Mouse (Mus musculus) C2C12 (cell line): ENCODE data around the gene Ercc4. TPM values are rescaled to one million over a fixed set of nuclear protein-coding genes. Genes with fewer than 3 reads are reported as not detected.

Experiments
- H3K27me3 ChIP-seq: one replicate; pipeline ENCODE4 v1.6.1; 2011; ENCODE audit not compliant: control insufficient read depth, insufficient read depth, insufficient read length
- H3K36me3 ChIP-seq: one replicate; pipeline ENCODE4 v1.6.1; 2011; ENCODE audit not compliant: control insufficient read depth, insufficient read depth
- H3K4me3 ChIP-seq: one replicate; pipeline ENCODE4 v1.5.1; 2011; ENCODE audit warnings: mild to moderate bottlenecking, control low read depth; ENCODE audit not compliant: poor library complexity, insufficient read depth, severe bottlenecking
- H3K79me2 ChIP-seq: one replicate; pipeline ENCODE4 v1.6.1; 2011; ENCODE audit not compliant: control insufficient read depth, insufficient read depth
- H3K79me3 ChIP-seq: one replicate; pipeline ENCODE4 v1.6.1; 2011; ENCODE audit warnings: low read depth, control low read depth
- H3ac ChIP-seq: one replicate; pipeline ENCODE3; 2011; ENCODE audit warnings: low read depth; ENCODE audit not compliant: control insufficient read depth, insufficient read length
- CEBPB ChIP-seq: IDR thresholded peaks from one replicate; pipeline ENCODE4 v1.6.1; 2011; ENCODE audit warnings: low read depth, mild to moderate bottlenecking, control low read depth, moderate library complexity
- CTCF ChIP-seq: IDR thresholded peaks from one replicate; pipeline ENCODE4 v1.5.1; 2011; ENCODE audit not compliant: control insufficient read depth, insufficient read depth, insufficient read length
- FOSL1 ChIP-seq: IDR thresholded peaks from one replicate; pipeline ENCODE4 v1.8.0; 2011; ENCODE audit warnings: mild to moderate bottlenecking, low read length; ENCODE audit not compliant: poor library complexity, insufficient read depth, severe bottlenecking
- MAX ChIP-seq: IDR thresholded peaks from one replicate; pipeline ENCODE4 v1.6.1; 2011; ENCODE audit warnings: mild to moderate bottlenecking, control low read depth
- MYOD1 ChIP-seq: IDR thresholded peaks from one replicate; pipeline ENCODE4 v1.6.1; 2011; ENCODE audit warnings: low read depth; ENCODE audit not compliant: control insufficient read depth, insufficient read length
- MYOG ChIP-seq: IDR thresholded peaks from one replicate; pipeline ENCODE4 v1.6.1; 2011; ENCODE audit not compliant: control insufficient read depth, insufficient read length; ENCODE audit errors: extremely low read depth
- USF1 ChIP-seq: IDR thresholded peaks from one replicate; pipeline ENCODE4 v1.6.1; 2011; ENCODE audit warnings: low read depth, mild to moderate bottlenecking, control low read depth, moderate library complexity
- polyA plus RNA-seq: library from polyadenylated mRNA; unstranded; fragments of >200 nt; fragmentation: generic; extraction: Trizol; gene quantifications from one replicate; pipeline ENCODE4 v1.2.1, GENCODE M21; 2012; ENCODE audit warnings: missing spikeins

Gene Ercc4
- polyA plus RNA-seq, 1 experiment: 6.6 TPM

GRCm38 (mm10) chr16:13193663-13194071, 84.2 kb downstream of the Ercc4 start:
- TF ChIP-seq FOSL1 (no peak), USF1 (no peak), MAX (no peak), MYOD1 (no peak), CEBPB (no peak), MYOG (no peak), CTCF (no peak)
- Histone ChIP-seq H3K36me3 (no peaks in the 10 kb centered on the region), H3K79me2 (no peaks in the 10 kb centered on the region), H3K4me3 (no peak overlapping the region), H3ac (no peak overlapping the region), H3K79me3 (no peaks in the 10 kb centered on the region), H3K27me3 (no peaks in the 10 kb centered on the region)

GRCm38 (mm10) chr16:13194882-13195281, 85.4 kb downstream of the Ercc4 start:
- TF ChIP-seq FOSL1 (no peak), CEBPB (no peak), MYOD1 (no peak)
- H3ac ChIP-seq: no peak overlapping the region
- no peaks in the 10 kb centered on the region for H3K79me2 ChIP-seq
- H3K36me3 ChIP-seq: no peaks in the 10 kb centered on the region
- H3K4me3 ChIP-seq: no peak overlapping the region
- H3K27me3 ChIP-seq: no peaks in the 10 kb centered on the region
- no peaks in the 10 kb centered on the region for H3K79me3 ChIP-seq

- TF ChIP-seq USF1 (no peak), FOSL1 (no peak), CTCF (no peak), MYOD1 (no peak), MAX (no peak), MYOG (no peak), CEBPB (no peak)
- Histone ChIP-seq H3K79me2 (no peaks in the 10 kb centered on the region), H3K4me3 (no peak overlapping the region), H3K36me3 (no peaks in the 10 kb centered on the region), H3K27me3 (no peaks in the 10 kb centered on the region), H3K79me3 (no peaks in the 10 kb centered on the region), H3ac (no peak overlapping the region)
Measured at GRCm38 (mm10) chr16:13196626-13197025, 87.1 kb downstream of the Ercc4 start.

GRCm38 (mm10) chr16:13197293-13197692, 87.8 kb downstream of the Ercc4 start:
- Histone ChIP-seq H3K36me3 (no peaks in the 10 kb centered on the region), H3ac (no peak overlapping the region), H3K79me3 (no peaks in the 10 kb centered on the region), H3K27me3 (no peaks in the 10 kb centered on the region), H3K4me3 (no peak overlapping the region), H3K79me2 (no peaks in the 10 kb centered on the region)
- TF ChIP-seq FOSL1: no peak
- no peak for TF ChIP-seq USF1
- TF ChIP-seq MYOD1: no peak
- no peak for TF ChIP-seq CEBPB
- no peak for TF ChIP-seq MAX
- no peak for TF ChIP-seq CTCF

- TF ChIP-seq CTCF: no peak
- TF ChIP-seq MYOG: no peak
- no peak for TF ChIP-seq USF1
- no peak for TF ChIP-seq MAX
- no peak for TF ChIP-seq CEBPB
- TF ChIP-seq FOSL1: no peak
- no peak for TF ChIP-seq MYOD1
- no peaks in the 10 kb centered on the region for H3K79me2 ChIP-seq
- no peaks in the 10 kb centered on the region for H3K27me3 ChIP-seq
- no peak overlapping the region for H3ac ChIP-seq
- no peak overlapping the region for H3K4me3 ChIP-seq
- no peaks in the 10 kb centered on the region for H3K79me3 ChIP-seq
- no peaks in the 10 kb centered on the region for H3K36me3 ChIP-seq
Measured at GRCm38 (mm10) chr16:13199204-13199603, 89.7 kb downstream of the Ercc4 start.

Other genes with a start within 250 kb of the Ercc4 start
- gene Mrtfb, start 146.8 kb downstream of the Ercc4 start, polyA plus RNA-seq: 6.6 TPM